Comparison of ENCODE assay signal across 8 mouse cellular contexts in genomic region chr11:98968716-98969495, GRCm38 (mm10). TPM values are rescaled to one million over a fixed set of nuclear protein-coding genes. Genes with fewer than 3 reads are reported as not detected.
A peak's percentile ranks its signal among the peaks of the same experiment; 100 is the strongest.
DNase-seq lines count a peak whose midpoint lies in the region; ATAC-seq and TF ChIP-seq lines count a peak whose summit lies in the region.

No protein-coding gene starts in this region.

- no peak overlapping the region; the same call in 1 of the 2 replicates for H3K9ac ChIP-seq in embryonic facial prominence, embryonic 12.5 days
- no peak overlapping the region for H3K9ac ChIP-seq in heart, postnatal 0 days (replicated peaks; ENCODE audit: low read depth, low read length)

- H3K27ac ChIP-seq in layer of hippocampus, adult 2 months = peak overlapping the region; percentile 15; the same call in 1 of the 2 replicates
- H3K27ac ChIP-seq in embryonic facial prominence, embryonic 12.5 days = peak overlapping the region; percentile 83
- peak overlapping the region; percentile 23; the same call in 1 of the 2 replicates for H3K27ac ChIP-seq in heart, postnatal 0 days (ENCODE audit: low read depth)

- no peak for ATAC-seq in embryonic facial prominence, embryonic 12.5 days (ENCODE audit: insufficient number of reproducible peaks, insufficient read depth, low FRiP score, low TSS enrichment)
- ATAC-seq in heart, postnatal 0 days (ENCODE audit: insufficient read depth, low read depth) = no peak
- ATAC-seq in megakaryocyte, adult 5-6 weeks (ENCODE audit: poor library complexity, severe bottlenecking) = 0 out of 2 replicates have a peak, but pooled peaks have one; percentile 31
- no peak for ATAC-seq in frontal cortex, adult (ENCODE audit: low TSS enrichment)

- no peaks in the 10 kb centered on the region for H3K9me3 ChIP-seq in embryonic facial prominence, embryonic 12.5 days
- H3K9me3 ChIP-seq in heart, postnatal 0 days (replicated peaks; ENCODE audit: control insufficient read depth, low read length) = no peaks in the 10 kb centered on the region

- peaks cover 58% of the 10 kb centered on the region for H3K36me3 ChIP-seq in embryonic facial prominence, embryonic 12.5 days
- H3K36me3 ChIP-seq in heart, postnatal 0 days (replicated peaks; ENCODE audit: control insufficient read depth, insufficient read depth, low read length) = peaks cover 55% of the 10 kb centered on the region

- WGBS in embryonic facial prominence, embryonic 12.5 days = 5% methylated on average over 20 of the region's 20 CpGs
- 37% methylated on average over 20 of the region's 20 CpGs for WGBS in heart, postnatal 0 days

- H3K27me3 ChIP-seq in embryonic facial prominence, embryonic 12.5 days = no peaks in the 10 kb centered on the region
- no peaks in the 10 kb centered on the region for H3K27me3 ChIP-seq in heart, postnatal 0 days (ENCODE audit: control insufficient read depth, insufficient read depth, low read length)

- peaks cover 76% of the 10 kb centered on the region for H3K4me1 ChIP-seq in embryonic facial prominence, embryonic 12.5 days
- H3K4me1 ChIP-seq in heart, postnatal 0 days (ENCODE audit: control insufficient read depth, insufficient read depth) = peaks cover 53% of the 10 kb centered on the region

- no peak for TF ChIP-seq EP300 in heart, postnatal 0 days (IDR thresholded peaks at IDR 0.05; ENCODE audit: low read depth)

- peak overlapping the region; percentile 34 for H3K4me2 ChIP-seq in embryonic facial prominence, embryonic 12.5 days (replicated peaks)
- H3K4me2 ChIP-seq in heart, postnatal 0 days (ENCODE audit: low read depth, low read length) = no peak overlapping the region

- DNase-seq in layer of hippocampus, adult 2 months (ENCODE audit: low spot score in 2 of 2) = no peak
- DNase-seq in layer of hippocampus, adult 9-10 months (ENCODE audit: low spot score) = no peak
- DNase-seq in heart, postnatal 0 days (ENCODE audit: low spot score) = no peak
- DNase-seq in left cerebral cortex, adult 9 months (ENCODE audit: low spot score in 2 of 2) = no peak
- DNase-seq in lung, postnatal 36 days = no peak

- no peak for TF ChIP-seq CTCF in layer of hippocampus, adult 2 months (conservative IDR thresholded peaks at IDR 0.05)
- no peak for TF ChIP-seq CTCF in heart, postnatal 0 days (IDR thresholded peaks at IDR 0.05; ENCODE audit: low read depth)

- H3K4me3 ChIP-seq in layer of hippocampus, adult 2 months = no peak overlapping the region
- no peak overlapping the region for H3K4me3 ChIP-seq in embryonic facial prominence, embryonic 12.5 days
- H3K4me3 ChIP-seq in heart, postnatal 0 days (ENCODE audit: low read depth, low read length) = no peak overlapping the region

RNA-seq across cellular contexts. Expression of gene Gjd3, which starts 13.9 kb away (rescaled TPM):
- total RNA-seq in layer of hippocampus, adult 2 months (2021) = 1 to 10 TPM; 1.3 to 2.0 TPM
- 0.73 and 1.4 TPM in 2 replicates for polyA plus RNA-seq in embryonic facial prominence, embryonic 12.5 days (2016; fragmentation: Nextera tagmentation; extraction: Ambion mirVana)
- 4.2 and 14.7 TPM in 2 replicates for total RNA-seq in heart, postnatal 0 days (2014; rRNA removed; ENCODE audit: low replicate concordance)
- 5.8 and 6.3 TPM in 2 replicates for polyA plus RNA-seq in heart, postnatal 0 days (2015; fragmentation: Nextera tagmentation; extraction: Ambion mirVana)
- total RNA-seq in megakaryocyte, adult 5-6 weeks (2015) = not detected in 2 replicates
- total RNA-seq in megakaryocyte, adult 5-6 weeks (2017) = not detected in 2 replicates

RNA-seq across cellular contexts. Expression of gene Rara, which starts 41.3 kb away (rescaled TPM):
- total RNA-seq in layer of hippocampus, adult 2 months (2021) = 10 to 100 TPM; 15.4 to 19.0 TPM
- 48.8 and 49.2 TPM in 2 replicates for polyA plus RNA-seq in embryonic facial prominence, embryonic 12.5 days (2016; fragmentation: Nextera tagmentation; extraction: Ambion mirVana)
- 24.0 and 36.2 TPM in 2 replicates for total RNA-seq in heart, postnatal 0 days (2014; rRNA removed; ENCODE audit: low replicate concordance)
- 14.7 and 15.8 TPM in 2 replicates for polyA plus RNA-seq in heart, postnatal 0 days (2015; fragmentation: Nextera tagmentation; extraction: Ambion mirVana)
- total RNA-seq in megakaryocyte, adult 5-6 weeks (2015) = 124 and 125 TPM in 2 replicates
- 38.8 and 43.3 TPM in 2 replicates for total RNA-seq in megakaryocyte, adult 5-6 weeks (2017)

RNA-seq across cellular contexts. Expression of gene Top2a, which starts 55.1 kb away (rescaled TPM):
- 1 to 10 TPM; 1.7 to 3.0 TPM for total RNA-seq in layer of hippocampus, adult 2 months (2021)
- 288 and 289 TPM in 2 replicates for polyA plus RNA-seq in embryonic facial prominence, embryonic 12.5 days (2016; fragmentation: Nextera tagmentation; extraction: Ambion mirVana)
- 52.9 and 91.1 TPM in 2 replicates for total RNA-seq in heart, postnatal 0 days (2014; rRNA removed; ENCODE audit: low replicate concordance)
- 38.2 and 38.9 TPM in 2 replicates for polyA plus RNA-seq in heart, postnatal 0 days (2015; fragmentation: Nextera tagmentation; extraction: Ambion mirVana)
- 299 and 310 TPM in 2 replicates for total RNA-seq in megakaryocyte, adult 5-6 weeks (2015)
- total RNA-seq in megakaryocyte, adult 5-6 weeks (2017) = 694 and 703 TPM in 2 replicates

Comparison
In these comparisons a context has a peak if more than half of its experiments do, and no peak if none do; other contexts are left out.
1. H3K27ac ChIP-seq: peak in every context shown above with its lines; median percentile 83 in embryonic facial prominence, embryonic 12.5 days; 23 in heart, postnatal 0 days; 15 in layer of hippocampus, adult 2 months.
2. RNA of gene Top2a, which starts 55.1 kb away (total RNA-seq): 299 to 703 TPM in megakaryocyte, adult 5-6 weeks and 52.9 to 91.1 TPM in heart, postnatal 0 days; 1.7 to 3.0 TPM in layer of hippocampus, adult 2 months; every median in the first group is over 10 times any median in the second.